In genomic region chr10:110944175-110944574, GRCm38 (mm10) we compare ENCODE assay signal across 17 mouse cellular contexts.
"Had no signal": no experiment of that assay in that cellular context is flagged by ENCODE, and none has a peak within 500 bp of the region (broad histone marks: within the 10 kb centered on the region; RNA-seq: fewer than 3 reads in every experiment).

No protein-coding gene starts in this region.

- H3K4me1 ChIP-seq: neural tube, embryonic 12.5 days; stomach, embryonic 15.5 days had no signal

- H3K4me3 ChIP-seq: neural tube, embryonic 12.5 days; neural tube, embryonic 13.5 days; neural tube, embryonic 15.5 days; stomach, embryonic 15.5 days had no signal

- DNase-seq: retina, postnatal 1 day; right cerebral cortex, adult 18-20 months; right cerebral cortex, postnatal 14 days; right cerebral cortex, postnatal 25 days; right cerebral cortex, postnatal 4 days; spleen, adult 18-20 months; thymus, adult 18-20 months; thymus, adult 2 months; thymus, postnatal 14 days; thymus, postnatal 25 days; thymus, postnatal 36 days; thymus, postnatal 4 days had no signal

- H3K27me3 ChIP-seq: neural tube, embryonic 12.5 days; neural tube, embryonic 13.5 days; neural tube, embryonic 15.5 days; stomach, embryonic 15.5 days had no signal

- H3K9ac ChIP-seq: neural tube, embryonic 12.5 days; neural tube, embryonic 13.5 days; neural tube, embryonic 15.5 days; stomach, embryonic 15.5 days had no signal

- H3K9me3 ChIP-seq: neural tube, embryonic 12.5 days; neural tube, embryonic 13.5 days; neural tube, embryonic 15.5 days; stomach, embryonic 15.5 days had no signal

- H3K27ac ChIP-seq: neural tube, embryonic 12.5 days; neural tube, embryonic 13.5 days; neural tube, embryonic 15.5 days; stomach, embryonic 15.5 days; stomach, postnatal 0 days had no signal

- H3K4me2 ChIP-seq: neural tube, embryonic 12.5 days; neural tube, embryonic 13.5 days; neural tube, embryonic 15.5 days; stomach, embryonic 15.5 days had no signal
